Mouse (Mus musculus): ENCODE results near the gene Rpn1. TPM values are rescaled to one million over a fixed set of nuclear protein-coding genes. Genes with fewer than 3 reads are reported as not detected.

The Rpn1 gene
- 302 and 327 TPM in 2 replicates for polyA plus RNA-seq (2016; fragmentation: Nextera tagmentation; extraction: Ambion mirVana)

DNA sequence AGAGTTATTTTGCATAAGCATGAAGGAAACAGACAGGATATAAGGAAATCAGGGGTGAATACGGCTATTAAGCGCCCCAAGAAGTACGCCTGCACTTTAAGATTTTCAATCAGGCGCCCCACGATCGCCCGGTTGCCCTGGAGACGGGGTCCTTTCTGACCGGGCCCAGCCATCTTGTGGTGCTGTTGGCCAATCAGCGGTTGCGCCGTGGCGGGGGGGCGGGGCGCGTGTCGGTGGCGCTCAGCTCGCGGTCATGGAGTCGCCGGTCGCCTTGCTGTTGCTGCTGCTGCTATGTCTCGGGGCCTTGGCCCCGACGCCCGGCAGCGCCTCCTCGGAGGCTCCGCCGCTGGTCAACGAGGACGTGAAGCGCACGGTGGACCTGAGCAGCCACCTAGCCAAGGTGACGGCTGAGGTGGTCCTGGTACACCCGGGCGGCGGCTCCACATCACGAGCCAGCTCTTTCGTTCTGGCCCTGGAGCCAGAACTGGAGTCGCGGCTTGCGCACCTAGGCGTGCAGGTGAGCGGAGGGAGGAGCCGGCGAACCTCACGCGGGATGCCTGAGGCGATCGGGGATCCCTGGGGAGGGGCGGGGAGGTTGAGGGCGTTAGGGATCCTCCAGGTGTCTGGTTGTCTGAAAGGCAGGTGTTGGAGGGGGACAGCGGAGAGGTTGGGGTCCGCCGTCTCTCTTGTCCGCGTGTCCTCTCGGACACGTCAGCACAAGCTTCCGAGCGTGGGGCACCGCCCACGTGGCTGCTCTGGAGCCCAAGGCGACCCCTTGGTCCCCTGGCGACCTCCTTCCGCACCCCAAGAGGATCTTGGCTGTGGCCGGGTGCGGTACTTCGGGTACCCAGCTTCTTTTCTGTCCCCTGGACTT lies at the start of gene Rpn1:
TSS of gene Rpn1 (plus strand) at position 205 of the 874 bp plus-strand sequence.
- Histone ChIP-seq H3K36me3 (replicated peaks) (peaks cover 26% of the 10 kb centered on the region), H3K27me3 (replicated peaks; ENCODE audit: low read depth, poor library complexity, severe bottlenecking) (0 out of 2 replicates have a peak, but pooled peaks cover 10% of the 10 kb centered on the region), H3K4me1 (peaks cover 27% of the 10 kb centered on the region), H3K9me3 (no peaks in the 10 kb centered on the region), H3K27ac (replicated peaks) (peak within 1 kb of the TSS; percentile 92), H3K4me3 (peak within 1 kb of the TSS; percentile 99)
- DNase-seq (ENCODE audit: low spot score): peak; percentile 99
- WGBS: under 1% methylated on average over 71 of the region's 71 CpGs

DNA sequence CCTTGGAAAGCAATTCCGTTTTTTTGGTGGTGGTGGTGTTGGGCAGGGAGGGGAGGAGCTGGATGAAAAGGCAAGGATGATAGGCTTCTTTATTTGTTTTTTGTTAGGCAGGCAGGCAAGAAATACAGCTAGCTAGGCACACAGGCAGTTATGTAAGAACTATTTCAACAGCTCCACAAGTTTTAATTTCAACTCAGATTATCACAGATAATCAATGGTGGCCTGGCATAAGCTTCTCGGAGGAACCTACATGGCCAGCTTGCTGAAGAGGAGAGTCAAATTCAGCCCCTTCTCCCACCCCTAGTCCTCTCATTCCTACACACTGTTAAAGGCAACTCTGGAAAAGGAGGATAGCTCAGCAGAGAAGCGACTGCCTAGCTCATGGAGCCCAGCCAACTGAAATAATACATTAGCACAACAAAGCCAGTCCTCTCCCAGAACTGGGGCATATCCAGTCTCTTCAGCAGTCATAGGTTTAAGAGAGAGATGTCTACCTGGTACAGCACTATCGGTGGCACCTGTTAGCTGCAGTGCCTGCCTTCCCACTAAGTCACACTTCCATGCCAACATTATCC lies 46.7 kb upstream of the Rpn1 start:
- peaks cover 62% of the 10 kb centered on the region for H3K36me3 ChIP-seq (replicated peaks)
- no peak for DNase-seq (ENCODE audit: low spot score)
- H3K27me3 ChIP-seq (replicated peaks; ENCODE audit: low read depth, poor library complexity, severe bottlenecking): no peaks in the 10 kb centered on the region
- no peaks in the 10 kb centered on the region for H3K9me3 ChIP-seq
- H3K27ac ChIP-seq (replicated peaks): no peak overlapping the region
- no peak overlapping the region for H3K4me3 ChIP-seq
- H3K4me1 ChIP-seq: peaks cover 3% of the 10 kb centered on the region; the same call in 1 of the 2 replicates
- WGBS: 89% methylated on average over 4 of the region's 4 CpGs

DNA sequence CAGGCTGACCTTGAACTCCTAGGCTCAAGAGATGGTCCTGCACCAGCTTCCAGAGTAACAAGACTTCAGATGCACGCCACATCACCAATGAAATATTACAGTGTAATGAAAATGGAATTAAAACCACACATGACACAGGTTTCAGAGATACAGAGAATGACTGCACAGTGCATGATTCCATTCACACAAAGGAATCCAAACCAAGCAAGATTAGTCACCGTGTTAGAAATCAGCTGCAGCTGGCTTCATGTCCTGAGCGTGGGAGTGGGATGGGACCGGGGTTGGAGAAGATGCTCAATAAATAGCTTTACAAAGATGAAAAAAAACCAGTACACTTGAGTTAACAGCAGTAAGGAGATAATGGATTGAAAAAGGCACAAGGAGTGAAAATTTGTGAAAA lies 44.9 kb upstream of the Rpn1 start:
- H3K36me3 ChIP-seq (replicated peaks): peaks cover 58% of the 10 kb centered on the region
- 97% methylated on average over 4 of the region's 4 CpGs for WGBS

DNA sequence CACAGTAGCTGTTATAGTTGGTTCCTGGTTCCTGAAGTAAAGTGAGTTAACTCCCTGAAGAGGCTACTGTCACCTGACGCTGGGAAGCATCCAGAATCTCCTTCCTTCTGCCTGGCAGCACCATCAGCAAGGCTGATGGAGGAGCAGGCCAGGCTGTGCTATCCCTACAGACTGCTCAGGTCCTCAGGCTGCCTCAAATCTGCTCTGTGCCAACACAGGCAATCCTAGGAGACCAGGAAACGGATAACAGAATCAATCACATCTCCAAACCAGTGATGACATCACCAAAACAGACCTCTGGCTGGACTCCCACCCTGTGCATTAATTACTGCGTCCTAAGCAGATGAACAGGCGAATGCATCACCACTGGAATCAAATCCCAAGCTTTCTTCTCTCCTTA lies 43.1 kb upstream of the Rpn1 start:
- Histone ChIP-seq H3K36me3 (replicated peaks) (peaks cover 40% of the 10 kb centered on the region), H3K4me1 (peaks cover 21% of the 10 kb centered on the region), H3K9me3 (no peaks in the 10 kb centered on the region), H3K27ac (replicated peaks) (no peak overlapping the region), H3K4me3 (no peak overlapping the region), H3K27me3 (replicated peaks; ENCODE audit: low read depth, poor library complexity, severe bottlenecking) (no peaks in the 10 kb centered on the region)
- DNase-seq (ENCODE audit: low spot score): no peak
- 83% methylated on average over 4 of the region's 4 CpGs for WGBS

More for the DNA sequence above, 44.9 kb upstream of the Rpn1 start:
- H3K4me3 ChIP-seq: no peak overlapping the region
- no peaks in the 10 kb centered on the region for H3K27me3 ChIP-seq (replicated peaks; ENCODE audit: low read depth, poor library complexity, severe bottlenecking)
- peaks cover 21% of the 10 kb centered on the region for H3K4me1 ChIP-seq
- H3K27ac ChIP-seq (replicated peaks): no peak overlapping the region
- no peaks in the 10 kb centered on the region for H3K9me3 ChIP-seq
- DNase-seq (ENCODE audit: low spot score): no peak

DNA sequence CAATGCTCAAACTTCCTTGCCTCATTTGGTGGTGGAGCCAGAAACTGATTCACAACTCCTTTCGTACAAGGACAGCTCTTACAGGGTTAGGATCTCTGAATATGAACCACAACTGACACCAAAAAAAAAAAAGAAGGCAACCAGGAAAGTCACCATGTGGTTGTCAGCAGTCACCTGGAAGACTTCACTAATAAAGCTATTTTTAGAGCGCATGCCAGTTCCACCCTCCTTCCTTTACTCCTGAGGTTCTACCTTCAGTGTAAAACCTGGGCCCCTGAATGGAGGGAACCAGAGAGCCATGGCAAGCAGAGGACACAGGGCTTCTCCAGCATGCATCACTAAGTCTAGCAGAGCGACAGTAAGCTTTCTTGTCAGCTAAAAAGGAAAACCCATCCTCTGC lies 41.9 kb upstream of the Rpn1 start:
- Histone ChIP-seq H3K4me3 (no peak overlapping the region), H3K4me1 (peaks cover 21% of the 10 kb centered on the region), H3K27ac (replicated peaks) (no peak overlapping the region), H3K9me3 (no peaks in the 10 kb centered on the region), H3K36me3 (replicated peaks) (peaks cover 29% of the 10 kb centered on the region), H3K27me3 (replicated peaks; ENCODE audit: low read depth, poor library complexity, severe bottlenecking) (peaks cover 7% of the 10 kb centered on the region; the same call in 1 of the 2 replicates)
- no peak for DNase-seq (ENCODE audit: low spot score)
- WGBS: 93% methylated on average over 3 of the region's 3 CpGs

DNA sequence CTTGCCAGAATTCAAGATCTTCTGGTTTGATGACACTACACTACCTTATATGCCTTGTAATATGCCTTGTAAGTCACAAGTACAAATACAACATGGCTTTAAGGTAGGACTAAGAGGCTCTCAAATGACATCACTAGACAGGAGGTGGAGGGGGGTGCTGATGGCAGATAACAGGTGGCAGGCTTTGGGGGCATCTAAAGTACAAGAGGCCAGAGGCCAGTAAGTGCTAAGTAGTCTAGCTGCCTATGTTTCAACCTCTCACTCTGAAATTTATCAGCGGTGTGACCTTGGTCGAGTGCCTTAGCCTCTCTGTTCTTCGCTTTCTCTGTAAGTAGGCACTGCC lies 40.1 kb upstream of the Rpn1 start:
- peak overlapping the region; percentile 91 for H3K27ac ChIP-seq (replicated peaks)
- WGBS: 3% methylated on average over 3 of the region's 3 CpGs
- H3K4me3 ChIP-seq: peak overlapping the region; percentile 98

DNA sequence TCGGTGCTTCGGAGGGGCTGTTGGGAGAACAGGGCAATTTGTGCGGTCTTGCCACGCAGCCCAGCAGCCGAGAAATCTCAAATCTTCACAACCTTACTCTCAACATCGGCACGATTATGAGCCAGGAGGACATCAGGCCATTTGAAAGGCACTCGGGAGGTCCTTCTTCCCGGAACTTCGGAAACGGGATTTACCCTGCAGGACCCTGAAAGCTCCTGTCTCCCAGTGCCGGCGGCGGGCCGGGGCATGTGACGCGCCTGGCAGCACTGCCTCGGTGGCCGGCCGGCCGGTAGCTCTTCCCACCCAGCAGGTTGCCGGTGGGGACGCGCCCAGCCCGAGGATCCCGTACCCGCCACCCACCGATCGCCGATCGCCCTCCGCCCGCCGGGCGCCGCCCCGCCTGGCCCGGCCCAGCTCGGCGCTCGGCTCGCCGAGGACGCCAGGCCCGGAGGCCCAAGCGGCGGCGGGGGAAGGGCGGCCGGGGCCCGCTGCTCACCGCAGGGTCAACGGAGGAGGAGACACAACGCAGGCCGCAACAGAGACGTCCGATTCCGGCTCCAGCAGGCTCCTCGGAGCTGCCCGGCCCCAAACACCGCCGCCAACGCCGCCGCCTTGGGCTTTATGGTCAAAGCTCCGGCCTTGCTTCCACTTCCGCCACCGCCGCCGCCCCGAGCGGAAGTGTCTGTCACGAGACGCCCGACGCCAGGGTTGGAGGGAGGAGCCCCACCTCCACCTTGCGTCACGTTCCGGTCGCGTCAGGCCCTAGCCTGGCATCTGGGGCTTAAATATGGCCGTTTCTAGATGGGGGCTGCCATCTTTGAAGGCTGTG lies 39.5 kb upstream of the Rpn1 start, which contains the start of gene Rab7:
TSS of gene Rab7 (minus strand) at position 694 of the 829 bp plus-strand sequence.
- H3K27me3 ChIP-seq (replicated peaks; ENCODE audit: low read depth, poor library complexity, severe bottlenecking): peaks cover 25% of the 10 kb centered on the region
- H3K4me1 ChIP-seq: peaks cover 21% of the 10 kb centered on the region
- peak within 1 kb of the TSS; percentile 98 for H3K4me3 ChIP-seq
- peaks cover 7% of the 10 kb centered on the region for H3K36me3 ChIP-seq (replicated peaks)
- DNase-seq (ENCODE audit: low spot score): peak; percentile 97
- H3K27ac ChIP-seq (replicated peaks): peak within 1 kb of the TSS; percentile 91
- WGBS: under 1% methylated on average over 82 of the region's 82 CpGs
- H3K9me3 ChIP-seq: no peaks in the 10 kb centered on the region

More for the DNA sequence above, 40.1 kb upstream of the Rpn1 start:
- Histone ChIP-seq H3K9me3 (no peaks in the 10 kb centered on the region), H3K36me3 (replicated peaks) (peaks cover 13% of the 10 kb centered on the region), H3K4me1 (peaks cover 21% of the 10 kb centered on the region), H3K27me3 (replicated peaks; ENCODE audit: low read depth, poor library complexity, severe bottlenecking) (peaks cover 19% of the 10 kb centered on the region)
- no peak for DNase-seq (ENCODE audit: low spot score)

DNA sequence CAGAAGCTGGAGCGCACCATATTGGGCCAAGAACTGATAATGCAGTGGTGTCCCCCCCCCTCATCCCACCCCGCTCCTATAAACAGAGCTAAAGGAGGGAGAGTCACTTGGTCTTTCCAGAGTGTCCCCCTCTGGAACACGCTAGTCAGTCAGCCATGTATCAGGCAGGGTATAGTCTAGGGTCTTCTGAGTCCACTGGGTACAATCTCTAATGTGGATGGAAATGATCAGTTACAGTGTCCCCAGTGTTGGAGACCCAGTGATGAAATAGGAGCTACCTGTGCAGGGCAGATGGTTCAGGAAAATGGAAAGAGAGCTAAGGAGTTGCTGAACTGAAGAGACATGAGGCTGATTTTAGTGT lies 38.9 kb upstream of the Rpn1 start:
- Histone ChIP-seq H3K27ac (replicated peaks) (peak overlapping the region; percentile 91), H3K27me3 (replicated peaks; ENCODE audit: low read depth, poor library complexity, severe bottlenecking) (peaks cover 27% of the 10 kb centered on the region), H3K9me3 (no peaks in the 10 kb centered on the region), H3K4me1 (peaks cover 21% of the 10 kb centered on the region), H3K36me3 (replicated peaks) (peaks cover 6% of the 10 kb centered on the region), H3K4me3 (peak overlapping the region; percentile 98)
- no peak for DNase-seq (ENCODE audit: low spot score)
- 29% methylated on average over 3 of the region's 3 CpGs for WGBS

DNA sequence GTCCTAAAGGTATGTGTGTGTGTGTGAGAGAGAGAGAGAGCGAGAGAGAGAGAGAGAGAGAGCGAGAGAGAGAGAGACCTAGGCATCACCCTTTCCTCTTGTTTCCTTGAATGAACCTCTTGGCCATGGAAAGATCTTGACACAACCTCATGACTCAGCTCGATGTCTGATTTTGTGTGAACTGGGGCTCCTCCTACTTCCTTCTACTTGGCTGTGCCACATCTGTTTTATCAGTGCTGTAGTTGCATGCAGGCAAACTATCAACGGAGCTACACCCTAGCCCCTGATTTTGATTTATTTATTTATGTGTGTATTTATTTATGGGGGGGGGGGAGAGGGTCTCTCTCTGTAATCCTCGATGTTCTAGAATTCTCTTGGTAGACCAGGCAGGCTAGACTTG lies 36.4 kb upstream of the Rpn1 start:
- Histone ChIP-seq H3K4me3 (no peak overlapping the region), H3K4me1 (peaks cover 16% of the 10 kb centered on the region), H3K36me3 (replicated peaks) (no peaks in the 10 kb centered on the region), H3K27me3 (replicated peaks; ENCODE audit: low read depth, poor library complexity, severe bottlenecking) (peaks cover 40% of the 10 kb centered on the region), H3K9me3 (no peaks in the 10 kb centered on the region; the same call in 1 of the 2 replicates), H3K27ac (replicated peaks) (no peak overlapping the region)
- DNase-seq (ENCODE audit: low spot score): no peak
- 74% methylated on average over 5 of the region's 5 CpGs for WGBS

DNA sequence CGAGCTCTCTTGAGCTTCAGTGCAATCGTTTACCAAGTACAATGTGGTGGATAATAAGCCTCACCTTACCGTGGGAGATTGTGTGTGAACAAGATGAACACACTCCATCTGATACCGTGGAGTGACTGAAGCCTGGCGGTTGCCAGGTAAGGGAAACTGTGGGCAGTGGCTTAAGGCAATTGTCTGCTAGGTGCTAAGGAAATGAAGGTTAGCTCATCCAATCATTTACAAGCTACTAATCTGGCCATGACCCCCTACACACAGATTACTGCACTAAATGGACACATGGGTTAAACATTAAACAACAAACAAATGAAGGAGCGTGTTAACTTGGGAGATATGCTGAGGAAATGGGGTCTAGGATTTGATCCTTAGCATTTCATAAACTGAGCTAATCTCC lies 35.3 kb upstream of the Rpn1 start:
- no peaks in the 10 kb centered on the region; the same call in 1 of the 2 replicates for H3K9me3 ChIP-seq
- H3K27me3 ChIP-seq (replicated peaks; ENCODE audit: low read depth, poor library complexity, severe bottlenecking): peaks cover 40% of the 10 kb centered on the region
- DNase-seq (ENCODE audit: low spot score): no peak
- WGBS: 79% methylated on average over 6 of the region's 6 CpGs
- no peaks in the 10 kb centered on the region for H3K36me3 ChIP-seq (replicated peaks)
- no peak overlapping the region for H3K27ac ChIP-seq (replicated peaks)
- H3K4me1 ChIP-seq: peaks cover 4% of the 10 kb centered on the region
- H3K4me3 ChIP-seq: no peak overlapping the region

DNA sequence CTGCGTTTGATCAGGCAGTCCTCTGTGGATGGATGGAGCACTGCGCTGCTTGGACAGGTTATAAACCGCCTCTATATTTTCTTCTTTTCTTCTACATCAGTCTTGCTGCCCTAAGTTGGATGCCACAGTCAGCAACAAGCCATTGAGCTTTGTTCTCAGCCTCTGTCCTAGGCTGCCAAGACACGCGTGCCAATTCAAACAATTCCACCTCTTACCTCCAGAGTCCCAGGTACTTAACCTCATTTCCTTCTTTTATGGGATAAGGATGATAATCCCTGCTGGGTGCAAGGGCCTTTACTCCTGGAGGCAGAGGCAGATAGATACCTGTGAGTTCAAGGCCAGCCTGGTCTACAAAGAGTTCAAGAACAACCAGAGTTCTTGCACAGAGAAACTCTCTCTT lies 33.1 kb upstream of the Rpn1 start:
- no peak overlapping the region for H3K27ac ChIP-seq (replicated peaks)
- no peaks in the 10 kb centered on the region for H3K4me1 ChIP-seq
- H3K9me3 ChIP-seq: no peaks in the 10 kb centered on the region; the same call in 1 of the 2 replicates
- H3K36me3 ChIP-seq (replicated peaks): no peaks in the 10 kb centered on the region
- H3K27me3 ChIP-seq (replicated peaks; ENCODE audit: low read depth, poor library complexity, severe bottlenecking): peaks cover 40% of the 10 kb centered on the region
- no peak overlapping the region for H3K4me3 ChIP-seq
- DNase-seq (ENCODE audit: low spot score): no peak
- WGBS: 91% methylated on average over 5 of the region's 5 CpGs
